Mouse (Mus musculus) frontal cortex, postnatal 14 days (tissue): ENCODE measurements around the gene Nsun4.

ENCODE experiments used
- DNase-seq, 2 experiments: peaks; one replicate each; pipeline ENCODE4 v3.0.0; 2022; ENCODE audit warnings: low spot score in 2 of 2

The Nsun4 gene

DNA sequence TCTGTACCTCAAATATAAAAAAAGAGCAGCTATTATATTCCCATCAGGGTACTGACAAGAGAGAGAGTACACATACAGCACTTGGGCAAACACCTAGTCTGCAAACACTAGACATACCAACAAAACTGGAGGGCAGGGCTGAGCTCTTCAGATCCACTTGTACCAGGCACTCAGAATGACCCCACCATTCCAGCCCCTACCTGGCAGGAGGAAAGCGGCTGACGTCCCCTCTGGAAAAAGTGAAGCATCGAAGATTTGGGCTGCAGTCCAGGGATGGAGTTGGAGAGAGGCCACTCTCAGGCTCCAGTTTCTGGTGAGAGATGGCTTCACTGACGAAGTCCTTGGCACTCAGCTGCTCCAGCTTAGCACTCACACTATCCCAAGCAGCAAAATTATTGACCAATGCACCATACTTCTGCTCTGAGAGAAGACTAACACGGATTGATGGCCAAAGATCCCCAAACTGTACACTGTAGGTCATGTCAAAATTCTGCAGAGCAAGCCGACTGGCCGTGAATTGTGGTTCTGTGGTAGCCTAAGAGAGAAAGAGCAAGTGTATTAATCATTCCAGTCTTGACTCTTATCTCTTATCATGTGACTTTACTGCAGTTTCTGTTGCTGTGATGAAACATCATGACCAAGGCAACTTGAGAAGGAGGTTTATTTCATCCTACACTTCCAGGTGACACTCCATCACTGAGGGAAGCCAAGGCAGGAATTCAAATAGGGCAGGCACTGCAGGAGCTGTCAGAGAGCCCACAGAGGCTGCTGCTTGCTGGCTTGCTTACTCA lies 5.4 kb downstream of the Nsun4 start:
- no peak for DNase-seq

DNA sequence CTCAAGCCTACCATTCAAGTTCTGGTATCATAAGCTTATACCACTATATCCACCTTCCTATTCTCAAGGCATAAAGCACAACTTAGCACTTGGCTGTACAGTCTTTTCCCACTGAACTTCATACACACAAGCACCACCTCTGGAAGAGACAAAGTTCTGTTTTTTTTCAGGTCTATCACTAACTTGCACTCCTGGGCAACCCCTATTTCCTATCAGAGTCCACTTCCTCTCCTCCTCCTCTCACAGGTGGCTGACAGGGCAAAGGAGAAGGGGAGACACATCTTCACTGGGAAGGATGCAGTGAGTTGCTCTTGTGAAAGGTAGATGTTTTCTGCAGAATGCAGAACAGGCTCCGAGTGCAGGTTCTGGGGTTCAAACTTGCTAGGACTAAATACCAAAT lies 6.0 kb downstream of the Nsun4 start:
- no peak for DNase-seq

DNA sequence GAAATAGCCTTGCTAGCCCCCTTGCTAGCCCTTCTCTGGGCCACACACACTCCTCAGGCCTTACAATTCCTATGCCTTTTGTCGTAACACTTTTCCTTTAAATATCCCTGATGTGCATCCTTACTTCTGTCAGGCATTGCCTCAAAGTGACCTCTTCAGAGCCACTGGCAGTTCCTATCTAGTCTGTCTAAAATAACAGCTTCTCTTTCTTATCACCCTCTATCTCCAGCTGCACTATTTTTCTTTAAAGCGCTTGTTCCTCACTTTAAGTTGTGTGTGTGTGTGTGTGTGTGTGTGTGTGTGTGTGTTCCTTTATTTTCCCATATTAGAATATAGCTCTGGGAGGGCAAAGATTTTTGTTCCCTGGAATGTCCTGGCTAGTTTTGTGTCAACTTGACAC lies 7.1 kb downstream of the Nsun4 start:
- DNase-seq = no peak

DNA sequence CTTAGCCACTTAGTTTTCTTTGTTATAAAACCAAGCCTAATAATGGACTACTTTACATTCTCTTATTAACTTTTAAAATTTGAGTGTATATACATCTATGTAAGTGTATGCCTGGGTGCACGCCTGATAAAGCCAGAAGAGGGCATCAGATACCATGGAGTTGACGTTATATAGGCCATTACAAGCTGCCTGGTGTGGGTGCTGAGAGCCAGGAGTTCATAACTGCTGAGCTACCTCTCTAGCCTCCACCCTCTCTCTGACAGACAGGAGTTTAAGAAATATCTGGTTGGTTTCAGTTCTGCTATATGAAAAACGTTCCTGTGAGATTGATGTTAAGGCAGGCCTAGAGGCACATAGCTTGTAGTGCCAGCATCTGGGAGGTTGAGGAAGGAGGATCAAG lies 11.5 kb downstream of the Nsun4 start:
- no peak for DNase-seq

DNA sequence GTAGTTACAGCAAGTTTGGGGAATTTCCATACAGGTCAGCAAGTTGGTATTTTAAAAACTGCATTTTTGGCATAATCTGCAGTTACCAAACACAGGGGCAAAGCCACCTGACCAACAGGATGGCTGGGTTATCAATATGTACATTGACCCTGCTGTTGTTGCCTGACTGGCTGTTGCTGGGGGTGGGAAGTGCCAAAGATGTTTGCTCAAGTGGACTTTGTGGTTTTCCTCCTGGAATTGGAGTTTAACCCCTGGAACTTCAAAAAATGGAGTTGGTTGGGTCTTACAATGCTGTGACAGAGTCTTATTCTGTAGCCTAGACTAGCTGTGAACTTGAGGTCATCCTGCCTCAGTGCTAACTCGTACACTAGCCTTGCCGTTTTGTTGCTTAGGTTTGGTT lies 13.2 kb downstream of the Nsun4 start:
- no peak for DNase-seq

DNA sequence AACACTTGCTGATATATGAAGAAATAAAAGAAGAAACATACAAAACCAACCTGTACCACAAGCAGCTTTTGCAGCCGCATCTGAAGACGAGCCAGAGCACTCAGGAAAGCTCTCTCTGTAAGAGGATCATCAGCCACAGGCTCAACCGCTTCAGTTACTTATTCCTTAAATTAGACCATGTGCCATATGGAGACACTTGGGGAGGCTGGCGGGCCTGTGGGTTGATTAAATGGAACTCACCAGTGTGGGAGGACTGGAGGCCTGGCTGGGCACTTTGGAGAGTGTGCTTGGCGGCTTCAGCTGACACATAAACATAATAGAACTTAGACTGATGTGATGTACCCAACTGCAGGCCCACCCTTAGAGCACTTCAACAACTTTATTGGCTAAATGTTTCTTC lies 20.3 kb downstream of the Nsun4 start:
- no peak for DNase-seq

DNA sequence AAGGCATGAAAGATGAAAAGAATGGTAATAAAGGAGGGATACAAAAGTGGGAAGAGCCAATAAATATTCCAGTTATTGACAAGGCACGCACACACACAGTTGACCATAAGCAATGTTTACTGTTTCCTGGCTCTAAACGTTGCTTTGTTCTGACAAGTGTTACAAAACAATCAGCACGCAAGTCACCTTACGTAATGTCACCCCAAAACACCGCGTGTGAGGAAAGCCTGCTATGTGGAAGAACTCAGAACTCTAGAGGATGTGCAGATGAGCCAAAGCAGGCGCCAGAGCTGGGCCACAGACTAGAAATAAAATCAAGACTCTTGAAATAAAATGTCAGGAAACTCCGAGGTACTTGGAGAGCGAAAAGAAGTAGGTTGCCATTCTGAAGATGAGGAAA lies 20.8 kb downstream of the Nsun4 start:
- no peak for DNase-seq

DNA sequence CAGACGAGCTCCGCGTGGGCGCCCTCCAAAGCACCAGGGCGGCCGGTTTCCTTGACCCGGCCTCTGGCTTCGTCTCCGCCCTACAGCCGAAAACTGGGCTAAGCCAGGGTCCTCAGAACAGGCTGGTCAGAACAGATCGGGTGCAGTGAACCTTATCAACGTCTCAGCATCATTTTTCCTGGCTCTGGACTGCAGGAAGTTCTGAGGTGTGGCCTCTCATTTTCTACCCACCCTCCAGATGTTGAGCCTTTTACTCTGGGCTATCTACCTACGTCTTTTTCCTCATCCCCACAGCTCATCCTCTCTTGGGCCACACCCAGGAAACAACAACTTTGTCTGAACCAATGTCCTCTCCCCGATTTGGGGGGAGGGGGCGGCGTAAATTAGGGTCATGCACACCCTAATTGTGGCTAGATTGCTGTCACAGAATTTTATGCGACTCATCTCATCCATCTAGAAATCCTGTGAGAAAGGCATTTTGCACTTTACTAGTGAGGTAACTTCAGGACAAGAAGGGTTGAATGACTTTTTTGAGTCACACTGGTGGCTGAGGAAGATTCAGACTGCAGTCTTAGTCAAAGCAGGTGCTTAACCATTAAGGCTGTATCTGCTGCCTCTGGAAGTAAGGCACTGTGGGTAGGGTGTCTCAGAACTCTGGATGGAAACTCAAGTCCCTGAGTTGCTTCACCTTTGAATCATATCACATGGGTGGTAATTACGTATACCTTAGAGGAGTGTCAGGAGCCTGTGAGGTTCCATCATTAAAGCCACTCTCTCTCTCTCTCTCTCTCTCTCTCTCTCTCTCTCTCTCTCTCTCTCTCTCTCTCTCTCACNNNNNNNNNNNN lies 35.6 kb downstream of the Nsun4 start, which contains the start of gene Faah:
TSS of gene Faah (minus strand) at position 25 of the 845 bp plus-strand sequence.
- no peak for DNase-seq

DNA sequence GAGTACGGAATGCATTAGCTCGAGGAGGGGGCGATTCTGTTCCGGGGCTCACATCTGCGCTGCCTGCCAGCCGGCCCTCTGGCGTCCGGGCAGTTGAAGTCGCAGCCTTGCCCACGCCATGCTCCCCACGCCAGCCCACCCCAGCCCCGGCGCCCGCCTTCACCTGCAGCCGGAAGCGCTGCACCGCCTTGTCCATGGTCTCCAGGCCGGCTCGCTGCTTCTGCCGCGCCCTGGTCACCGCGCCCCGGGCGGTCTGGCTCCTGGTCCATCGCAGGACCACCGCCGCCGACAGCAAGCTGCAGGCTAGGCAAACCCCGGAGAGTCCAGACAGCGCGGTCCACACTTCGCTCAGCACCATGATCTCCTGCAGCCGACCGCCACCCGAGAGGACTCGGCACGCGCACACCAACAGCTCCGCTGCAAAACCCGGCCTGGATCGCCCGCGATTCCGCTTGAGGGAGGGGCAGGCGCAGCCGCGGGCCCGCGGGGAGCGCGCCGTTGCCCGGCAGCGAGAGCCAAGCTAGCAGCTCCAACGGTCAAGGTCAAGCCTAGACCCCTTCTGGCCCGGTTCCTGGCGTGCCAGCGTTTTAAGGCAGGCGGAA lies 36.3 kb downstream of the Nsun4 start:
- DNase-seq = peak; percentile 62 to 64

DNA sequence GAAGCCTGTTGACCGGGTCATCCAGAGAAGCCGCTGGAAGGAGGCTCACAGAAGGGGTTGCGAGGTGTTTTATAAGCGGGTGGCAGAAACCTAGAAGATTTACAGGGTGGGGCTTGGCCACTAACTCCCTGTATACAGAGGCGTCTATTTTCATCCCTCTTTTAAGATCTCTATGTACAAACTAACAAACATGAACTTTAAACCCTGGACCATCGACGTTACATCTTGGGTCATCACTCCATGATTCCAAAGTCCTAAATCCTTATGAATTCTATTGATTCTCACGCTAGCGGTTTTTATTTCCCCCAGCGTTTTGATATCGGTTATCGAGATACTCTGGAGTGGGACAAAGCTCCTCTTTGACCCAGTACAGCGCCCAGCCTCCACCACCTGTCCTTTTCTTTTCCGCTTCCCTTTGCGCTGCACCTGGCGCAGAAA lies 36.8 kb downstream of the Nsun4 start:
- DNase-seq = no peak

DNA sequence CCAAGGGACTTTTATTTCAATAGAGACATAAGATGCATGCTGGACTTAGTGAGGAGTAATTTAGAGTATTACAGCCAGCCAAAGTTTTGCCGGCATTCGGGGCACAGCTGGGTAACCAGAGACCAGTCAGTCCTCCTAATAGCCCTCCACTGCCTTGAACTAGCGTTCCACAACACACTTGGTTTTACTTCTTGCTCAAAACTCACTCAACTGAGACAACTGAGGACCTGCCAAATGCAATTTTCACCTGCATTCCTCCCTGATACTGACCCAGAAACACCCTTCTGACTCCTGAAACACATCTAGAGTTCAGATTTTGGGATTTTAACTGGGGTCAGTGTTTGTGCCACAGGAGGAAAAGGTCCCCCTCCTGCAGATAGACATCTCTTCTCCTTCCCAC lies 37.3 kb downstream of the Nsun4 start:
- no peak for DNase-seq

DNA sequence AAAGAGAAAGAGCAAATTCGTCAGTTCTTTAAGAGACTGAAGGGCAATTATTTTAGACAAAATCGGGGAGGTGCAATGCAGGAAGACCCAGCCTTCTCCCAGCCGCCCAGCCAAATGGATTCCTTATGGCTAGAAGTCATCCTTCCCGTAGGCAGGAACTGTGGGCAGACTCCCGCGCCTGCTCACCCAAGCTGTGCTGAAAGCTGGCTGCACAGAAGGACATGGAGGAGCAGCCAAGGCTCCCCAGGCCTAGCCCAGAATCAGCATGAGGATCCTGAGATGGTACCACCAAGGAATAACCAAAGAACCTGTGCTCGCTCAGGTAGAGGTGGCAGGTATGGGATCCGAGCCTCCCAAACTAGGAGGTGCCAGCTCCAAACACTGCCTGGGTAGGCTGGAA lies 37.7 kb downstream of the Nsun4 start:
- peak in 1 of 2 experiments; percentile 31 for DNase-seq

DNA sequence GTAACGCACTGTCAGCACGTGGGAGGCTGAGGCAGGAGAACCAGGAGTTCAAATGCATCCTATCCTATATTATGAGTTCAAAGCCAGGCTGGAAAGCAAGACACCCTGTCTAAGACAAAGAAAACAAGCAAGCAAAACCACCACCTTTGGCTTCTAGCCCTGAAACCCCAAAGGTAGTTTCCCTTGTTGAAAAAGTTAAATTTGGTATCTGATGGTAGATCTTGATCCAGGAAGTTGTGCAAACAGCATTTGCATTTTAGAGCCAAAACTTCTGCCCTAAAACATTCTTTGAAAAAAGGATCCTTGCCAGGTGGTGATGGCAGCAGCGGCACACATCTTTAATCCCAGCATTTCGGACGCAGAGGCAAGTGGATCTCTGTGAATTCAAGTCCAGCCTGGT lies 38.2 kb downstream of the Nsun4 start:
- DNase-seq = no peak

DNA sequence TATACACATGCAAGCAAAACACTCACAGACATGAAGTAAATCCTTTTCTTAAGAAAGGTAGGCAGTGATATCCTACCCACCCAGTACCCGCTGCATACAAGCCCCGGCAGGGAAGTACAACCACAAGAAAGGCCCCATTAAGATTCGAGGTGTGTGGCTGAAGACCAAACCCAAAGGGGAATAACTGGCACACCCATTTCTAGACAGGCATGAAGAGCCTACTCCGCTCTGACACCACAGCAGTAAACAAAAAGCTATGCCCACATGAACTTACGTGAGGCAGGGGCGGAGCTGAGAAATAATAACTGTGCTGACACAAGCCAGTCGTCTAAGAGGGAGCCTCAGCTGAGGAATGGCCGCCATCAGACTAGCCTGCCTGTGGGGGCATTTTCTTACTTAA lies 43.5 kb downstream of the Nsun4 start:
- DNase-seq = no peak

DNA sequence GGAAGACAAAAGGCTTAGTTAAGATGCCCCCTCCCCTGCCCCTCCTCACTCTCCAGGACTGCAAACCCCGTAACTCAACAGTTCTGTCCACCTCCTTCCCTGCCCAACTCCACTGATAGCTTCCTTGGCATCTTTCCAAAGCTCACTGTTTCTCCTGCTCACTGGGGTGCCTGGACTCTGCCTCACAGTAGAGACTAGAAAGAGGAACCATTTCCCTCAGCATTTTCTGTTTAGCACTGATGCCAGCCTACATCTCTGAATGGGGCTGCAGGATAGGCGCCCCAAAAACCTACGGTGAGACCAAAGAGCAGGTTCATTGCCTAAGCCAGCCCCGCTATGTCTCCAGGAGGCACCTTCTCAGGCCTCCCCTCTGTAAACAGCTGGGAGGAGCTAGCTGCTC lies 52.5 kb downstream of the Nsun4 start:
- DNase-seq = no peak

DNA sequence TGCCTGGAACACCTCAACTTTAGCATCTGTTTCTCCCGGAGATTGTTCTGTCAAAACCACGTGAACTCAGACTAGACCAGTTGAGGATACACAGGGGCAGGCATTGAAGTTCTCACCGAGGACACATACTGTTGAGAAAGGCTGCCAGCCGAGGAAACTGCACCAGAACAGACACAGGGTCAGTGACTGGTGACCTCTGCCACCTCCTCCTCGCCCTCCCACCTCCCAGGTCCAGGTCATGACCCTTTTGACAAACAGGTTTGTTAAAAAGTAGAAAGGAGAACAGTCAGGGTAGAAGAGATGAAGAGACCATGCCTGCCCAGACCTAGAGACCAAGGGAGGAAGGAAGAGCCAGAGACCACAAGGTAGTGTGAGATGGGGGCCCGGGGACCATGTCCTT lies 53.0 kb downstream of the Nsun4 start:
- DNase-seq = no peak

DNA sequence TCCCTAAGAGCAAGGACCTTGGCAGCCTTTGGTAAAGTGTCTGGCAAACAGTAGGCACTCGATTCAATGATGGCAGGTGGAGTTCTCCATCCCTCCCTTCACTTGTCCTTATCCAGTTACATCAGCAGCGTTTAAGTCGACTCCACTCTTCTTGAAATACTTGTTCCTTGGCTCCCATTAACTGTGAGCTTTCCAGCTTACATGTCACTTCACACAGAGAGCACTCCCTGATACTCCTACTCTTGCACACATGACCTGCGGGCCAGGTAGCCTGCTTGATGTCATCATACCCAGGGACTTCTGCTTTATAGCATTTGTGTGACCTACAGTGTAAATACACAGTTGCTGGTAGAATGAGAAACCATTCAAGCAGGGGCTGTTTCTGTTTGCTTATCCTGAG lies 56.9 kb downstream of the Nsun4 start:
- DNase-seq = no peak

DNA sequence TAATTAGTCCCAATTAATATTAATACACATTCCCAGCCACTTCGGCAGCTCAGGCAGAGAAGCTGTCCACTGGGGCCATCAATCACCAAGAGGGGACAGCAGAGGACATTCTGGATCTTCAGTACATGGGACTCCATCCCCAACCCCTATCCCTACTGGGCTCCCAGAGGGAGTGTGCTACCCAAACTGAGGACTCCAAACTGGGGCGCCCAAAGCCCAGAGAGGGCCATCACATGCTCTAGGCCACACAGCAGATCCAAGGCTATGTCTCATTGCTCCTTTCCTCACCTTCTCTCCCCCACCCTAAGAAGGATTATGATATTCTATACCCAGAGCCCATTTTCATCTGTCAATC lies 58.3 kb downstream of the Nsun4 start:
- no peak for DNase-seq

DNA sequence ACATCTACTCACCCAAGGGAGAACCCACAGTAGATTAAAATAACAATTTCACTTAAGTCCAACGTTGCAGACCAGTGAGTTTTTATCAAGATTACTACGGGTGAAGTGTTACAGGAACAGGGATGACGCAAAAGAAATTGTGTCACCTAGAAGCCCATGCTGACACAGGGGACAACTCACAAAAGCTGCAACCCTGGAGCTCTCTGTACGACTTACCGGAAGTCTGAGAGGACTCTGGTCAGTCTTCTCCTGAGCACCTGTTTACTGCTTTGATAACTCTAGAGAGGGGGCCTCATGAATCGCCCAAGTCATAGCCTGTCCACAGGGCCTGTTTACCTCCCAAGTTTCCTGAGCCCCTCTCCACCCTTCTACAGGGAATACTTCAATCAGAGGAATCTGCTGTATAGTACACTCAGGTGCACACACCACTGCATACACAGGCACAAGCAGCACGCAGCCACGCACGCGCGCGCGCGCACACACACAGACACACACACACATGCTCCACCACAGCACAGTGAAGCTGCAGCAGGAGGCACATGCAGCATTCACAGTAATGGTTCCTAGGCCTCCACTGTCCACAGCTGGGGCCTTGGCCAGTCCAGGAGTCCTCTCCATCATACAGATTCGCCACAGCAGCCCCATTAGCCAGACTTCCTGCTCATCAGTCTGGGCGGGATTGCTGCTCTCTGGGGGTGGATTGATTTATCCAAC lies 58.9 kb downstream of the Nsun4 start:
- DNase-seq = no peak

DNA sequence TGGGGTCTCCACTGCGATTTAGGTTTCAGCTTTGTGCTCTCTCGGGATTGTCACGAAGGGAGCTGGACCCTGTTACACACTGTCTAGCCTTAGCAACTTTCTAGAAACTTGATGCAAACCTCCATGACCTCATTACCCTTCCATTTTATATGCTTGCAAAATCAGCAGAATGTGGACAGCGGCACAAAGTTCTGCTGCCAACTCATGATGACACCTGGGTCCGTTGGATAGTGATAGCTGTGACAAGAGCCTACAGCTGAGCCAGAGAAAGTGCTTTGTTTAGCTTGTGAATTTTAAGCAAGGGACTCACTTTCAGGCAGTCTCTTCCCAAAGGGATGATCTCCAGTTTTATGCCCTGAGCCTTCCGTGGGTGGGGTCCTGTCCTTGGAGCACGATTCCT lies 64.3 kb downstream of the Nsun4 start:
- no peak for DNase-seq

DNA sequence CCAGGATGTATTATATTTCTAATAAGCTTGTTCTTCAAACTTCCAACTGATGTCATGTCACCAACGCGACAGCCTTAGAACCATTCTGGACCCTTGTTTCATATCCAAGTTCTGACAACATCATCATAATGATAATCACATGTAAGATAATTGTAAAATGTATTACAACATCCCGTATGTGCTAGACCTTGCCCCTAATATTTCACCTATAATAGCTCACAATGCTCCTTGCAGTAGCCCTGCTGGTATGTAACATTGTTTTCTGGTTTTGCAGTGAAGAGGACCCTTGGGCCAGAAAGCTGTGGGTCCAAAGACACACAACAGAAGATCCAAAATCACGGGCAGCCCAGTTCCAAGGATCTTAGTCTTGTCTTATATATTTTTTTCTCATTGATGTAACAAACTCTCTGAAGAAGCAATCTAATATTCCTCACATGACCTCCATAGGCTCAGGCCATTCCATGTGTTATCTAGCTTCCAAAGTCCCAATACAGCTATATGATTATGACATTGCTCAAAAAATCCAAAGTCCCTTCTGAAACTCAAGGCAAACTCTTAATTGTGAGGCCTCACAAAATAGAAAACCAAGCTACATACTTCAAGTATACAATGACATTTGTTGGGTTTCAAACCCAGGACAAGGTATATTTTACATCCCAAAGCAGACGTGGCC lies 65.7 kb downstream of the Nsun4 start:
- no peak for DNase-seq

DNA sequence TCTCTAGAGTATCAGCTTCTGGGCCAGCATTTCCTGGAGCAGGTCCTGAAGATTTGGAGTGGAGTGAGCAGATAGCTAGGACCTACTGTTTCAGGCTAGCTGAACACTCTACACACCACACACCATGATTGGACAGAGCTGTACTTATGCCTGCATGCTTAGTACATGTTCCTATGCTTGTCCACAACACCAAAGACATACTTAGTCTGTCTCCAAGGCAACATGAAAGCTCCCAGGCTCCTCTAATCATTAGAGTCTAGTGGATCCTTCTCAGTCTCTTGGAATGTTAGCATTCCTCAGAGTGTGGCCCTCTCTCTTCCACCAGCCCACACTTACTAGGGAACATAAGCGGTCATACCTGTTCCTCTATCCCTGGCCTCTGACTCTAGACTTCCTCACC lies 66.2 kb downstream of the Nsun4 start:
- DNase-seq = no peak
